Mouse (Mus musculus): ENCODE measurements at regions not wholly inside any gene's neighbourhood (a gene's known extent, or its start where the extent isn't known, plus 50 kb on each side); places are given as distances from the start of the nearest gene placed in this dataset.

- WGBS = 87% methylated on average over 4 of the region's 4 CpGs
- Histone ChIP-seq H3K9me3 (no peaks in the 10 kb centered on the region), H3K36me3 (no peaks in the 10 kb centered on the region), H3K27me3 (no peaks in the 10 kb centered on the region), H3K4me2 (no peak overlapping the region), H3K4me1 (replicated peaks) (no peaks in the 10 kb centered on the region), H3K4me3 (replicated peaks) (no peak overlapping the region), H3K27ac (no peak overlapping the region), H3K9ac (replicated peaks) (no peak overlapping the region)
- ATAC-seq (ENCODE audit: insufficient number of reproducible peaks, insufficient read depth, low FRiP score, low TSS enrichment, low read depth) = no peak
Observed at GRCm38 (mm10) chr3:56397851-56398496, 214.5 kb upstream of the Nbea start.

GRCm38 (mm10) chr3:56393134-56393533 lies 209.6 kb upstream of the Nbea start:
- ATAC-seq (ENCODE audit: insufficient number of reproducible peaks, insufficient read depth, low FRiP score, low TSS enrichment, low read depth) = no peak
- H3K27me3 ChIP-seq = no peaks in the 10 kb centered on the region
- H3K9ac ChIP-seq (replicated peaks) = no peak overlapping the region
- H3K36me3 ChIP-seq = no peaks in the 10 kb centered on the region
- 54% methylated on average over 5 of the region's 5 CpGs for WGBS
- H3K4me2 ChIP-seq = no peak overlapping the region
- no peak overlapping the region for H3K4me3 ChIP-seq (replicated peaks)
- no peaks in the 10 kb centered on the region for H3K9me3 ChIP-seq
- no peaks in the 10 kb centered on the region for H3K4me1 ChIP-seq (replicated peaks)
- no peak overlapping the region for H3K27ac ChIP-seq

GRCm38 (mm10) chr3:56380316-56380715 lies 196.8 kb upstream of the Nbea start:
- no peak overlapping the region for H3K9ac ChIP-seq (replicated peaks)
- no peaks in the 10 kb centered on the region for H3K4me1 ChIP-seq (replicated peaks)
- H3K4me3 ChIP-seq (replicated peaks) = no peak overlapping the region
- ATAC-seq (ENCODE audit: insufficient number of reproducible peaks, insufficient read depth, low FRiP score, low TSS enrichment, low read depth) = no peak
- no peak overlapping the region for H3K4me2 ChIP-seq
- H3K36me3 ChIP-seq = no peaks in the 10 kb centered on the region
- no peaks in the 10 kb centered on the region for H3K27me3 ChIP-seq
- no peaks in the 10 kb centered on the region for H3K9me3 ChIP-seq
- no peak overlapping the region for H3K27ac ChIP-seq

GRCm38 (mm10) chr3:56379500-56379899 lies 196.0 kb upstream of the Nbea start:
- Histone ChIP-seq H3K9me3 (no peaks in the 10 kb centered on the region), H3K36me3 (no peaks in the 10 kb centered on the region), H3K4me2 (no peak overlapping the region), H3K4me1 (replicated peaks) (no peaks in the 10 kb centered on the region), H3K27ac (no peak overlapping the region), H3K9ac (replicated peaks) (no peak overlapping the region), H3K4me3 (replicated peaks) (no peak overlapping the region), H3K27me3 (no peaks in the 10 kb centered on the region)
- no peak for ATAC-seq (ENCODE audit: insufficient number of reproducible peaks, insufficient read depth, low FRiP score, low TSS enrichment, low read depth)
- 48% methylated on average over 3 of the region's 3 CpGs for WGBS

GRCm38 (mm10) chr3:56362543-56362942 lies 179.0 kb upstream of the Nbea start:
- Histone ChIP-seq H3K27me3 (no peaks in the 10 kb centered on the region), H3K4me1 (replicated peaks) (0 out of 2 replicates have a peak, but pooled peaks cover 3% of the 10 kb centered on the region), H3K27ac (no peak overlapping the region), H3K9me3 (no peaks in the 10 kb centered on the region), H3K4me3 (replicated peaks) (no peak overlapping the region), H3K9ac (replicated peaks) (no peak overlapping the region), H3K4me2 (no peak overlapping the region), H3K36me3 (no peaks in the 10 kb centered on the region)
- 91% methylated on average over 2 of the region's 2 CpGs for WGBS
- ATAC-seq (ENCODE audit: insufficient number of reproducible peaks, insufficient read depth, low FRiP score, low TSS enrichment, low read depth) = no peak

GRCm38 (mm10) chr3:56357035-56357701 lies 173.7 kb upstream of the Nbea start:
- Histone ChIP-seq H3K4me1 (replicated peaks) (peaks cover 10% of the 10 kb centered on the region; the same call in 1 of the 2 replicates), H3K27me3 (no peaks in the 10 kb centered on the region), H3K9ac (replicated peaks) (no peak overlapping the region), H3K36me3 (no peaks in the 10 kb centered on the region), H3K4me2 (no peak overlapping the region), H3K9me3 (no peaks in the 10 kb centered on the region), H3K27ac (peak overlapping the region; percentile 64), H3K4me3 (replicated peaks) (no peak overlapping the region)
- no peak for ATAC-seq (ENCODE audit: insufficient number of reproducible peaks, insufficient read depth, low FRiP score, low TSS enrichment, low read depth)
- 34% methylated on average over 6 of the region's 6 CpGs for WGBS

- no peak overlapping the region for H3K27ac ChIP-seq
- no peak overlapping the region for H3K4me3 ChIP-seq (replicated peaks)
- 82% methylated on average over 5 of the region's 5 CpGs for WGBS
Observed at GRCm38 (mm10) chr3:56356163-56356882, 172.8 kb upstream of the Nbea start.

More at GRCm38 (mm10) chr3:56356163-56356882, 172.8 kb upstream of the Nbea start:
- H3K4me2 ChIP-seq = no peak overlapping the region
- no peaks in the 10 kb centered on the region for H3K9me3 ChIP-seq
- no peak overlapping the region for H3K9ac ChIP-seq (replicated peaks)
- no peaks in the 10 kb centered on the region for H3K36me3 ChIP-seq
- ATAC-seq (ENCODE audit: insufficient number of reproducible peaks, insufficient read depth, low FRiP score, low TSS enrichment, low read depth) = no peak
- H3K27me3 ChIP-seq = no peaks in the 10 kb centered on the region
- peaks cover 10% of the 10 kb centered on the region; the same call in 1 of the 2 replicates for H3K4me1 ChIP-seq (replicated peaks)

All from limb, embryonic 12.5 days (tissue).